Mouse (Mus musculus) embryonic facial prominence, embryonic 15.5 days (tissue): ENCODE measurements around the gene Tmem120b. TPM values are rescaled to one million over a fixed set of nuclear protein-coding genes. Genes with fewer than 3 reads are reported as not detected.
A peak's percentile ranks its signal among the peaks of the same experiment; 100 is the strongest.
"Not testable (repeated sequence)": the region's sequence is repeated elsewhere in the genome, so short reads cannot be mapped to it uniquely, and the experiment has no call there.

Experiments
- ATAC-seq: fragments of 200-750 bp; cut with Nextera tagmentation; 2 replicates; pipeline ENCODE4 v1.8.0; 2017; ENCODE audit warnings: low read depth, moderate TSS enrichment; ENCODE audit not compliant: insufficient number of reproducible peaks, low FRiP score, low TSS enrichment
- H3K27ac ChIP-seq: fragments of 300-500 bp; sonication (generic); replicated peaks from 2 replicates; pipeline ENCODE4 v1.5.1; 2015; ENCODE audit warnings: mild to moderate bottlenecking, inconsistent platforms
- H3K27me3 ChIP-seq: fragments of 300-500 bp; sonication (generic); 2 replicates; pipeline ENCODE4 v1.6.1; 2015; ENCODE audit warnings: inconsistent platforms
- H3K36me3 ChIP-seq: fragments of 300-500 bp; sonication (generic); 2 replicates; pipeline ENCODE4 v1.6.1; 2015; ENCODE audit warnings: mild to moderate bottlenecking, inconsistent platforms
- H3K4me1 ChIP-seq: fragments of 300-500 bp; sonication (generic); 2 replicates; pipeline ENCODE4 v1.6.1; 2015; ENCODE audit warnings: inconsistent platforms
- H3K4me2 ChIP-seq: fragments of 300-500 bp; sonication (generic); replicated peaks from 2 replicates; pipeline ENCODE4 v1.6.1; 2015; ENCODE audit warnings: mild to moderate bottlenecking, inconsistent platforms
- H3K4me3 ChIP-seq: fragments of 300-500 bp; sonication (generic); replicated peaks from 2 replicates; pipeline ENCODE4 v1.5.1; 2015; ENCODE audit warnings: mild to moderate bottlenecking, inconsistent platforms
- H3K9ac ChIP-seq: fragments of 300-500 bp; sonication (generic); 2 replicates; pipeline ENCODE4 v1.6.1; 2015; ENCODE audit warnings: inconsistent platforms
- H3K9me3 ChIP-seq: fragments of 300-500 bp; sonication (generic); replicated peaks from 2 replicates; pipeline ENCODE4 v1.6.1; 2016; ENCODE audit warnings: inconsistent platforms
- WGBS: fragments of 180-500 bp; shearing (Covaris S2); methylation state at CpG from one replicate; pipeline ENCODE4 v1.1.7; 2015; 5-methylcytosine and 5-hydroxymethylcytosine counted together
- polyA plus RNA-seq: library from polyadenylated mRNA; unstranded; fragments of >200 nt; fragmentation: Nextera tagmentation; extraction: Ambion mirVana; gene quantifications from 2 replicates; pipeline ENCODE4 v1.2.1, GENCODE M21; 2015

Gene Tmem120b
- polyA plus RNA-seq, 1 experiment from 2014 or later: 19.4 TPM

- Histone ChIP-seq H3K9ac (no peak overlapping the region), H3K4me2 (no peak overlapping the region), H3K27ac (no peak overlapping the region), H3K4me1 (peaks cover 7% of the 10 kb centered on the region), H3K27me3 (no peaks in the 10 kb centered on the region), H3K36me3 (no peaks in the 10 kb centered on the region), H3K4me3 (no peak overlapping the region), H3K9me3 (no peaks in the 10 kb centered on the region)
- 80% methylated on average over 5 of the region's 5 CpGs for WGBS
- ATAC-seq: no peak
These were observed 16.5 kb upstream of the Tmem120b start for GRCm38 (mm10) chr5:123051736-123052135.

- Histone ChIP-seq H3K36me3 (no peaks in the 10 kb centered on the region), H3K4me2 (peak overlapping the region; percentile 44), H3K4me3 (peak overlapping the region; percentile 48), H3K9me3 (no peaks in the 10 kb centered on the region), H3K9ac (peak overlapping the region; percentile 18; the same call in 1 of the 2 replicates), H3K27ac (peak overlapping the region; percentile 35; the same call in 1 of the 2 replicates), H3K4me1 (peaks cover 13% of the 10 kb centered on the region), H3K27me3 (no peaks in the 10 kb centered on the region)
- WGBS: 8% methylated on average over 48 of the region's 48 CpGs
- ATAC-seq: peak; percentile 95
These were observed 10.6 kb upstream of the Tmem120b start for GRCm38 (mm10) chr5:123057366-123058250.

- H3K4me1 ChIP-seq: peaks cover 13% of the 10 kb centered on the region
- peak overlapping the region; percentile 48 for H3K4me3 ChIP-seq
- H3K36me3 ChIP-seq: no peaks in the 10 kb centered on the region
- H3K27me3 ChIP-seq: no peaks in the 10 kb centered on the region
- 41% methylated on average over 16 of the region's 16 CpGs for WGBS
- H3K9ac ChIP-seq: peak overlapping the region; percentile 18; the same call in 1 of the 2 replicates
- peak overlapping the region; percentile 44 for H3K4me2 ChIP-seq
- peak overlapping the region; percentile 35; the same call in 1 of the 2 replicates for H3K27ac ChIP-seq
- H3K9me3 ChIP-seq: no peaks in the 10 kb centered on the region
- ATAC-seq: no peak
These were observed 9.7 kb upstream of the Tmem120b start for GRCm38 (mm10) chr5:123058251-123059102.

GRCm38 (mm10) chr5:123059757-123060520 lies 8.3 kb upstream of the Tmem120b start:
- Histone ChIP-seq H3K36me3 (no peaks in the 10 kb centered on the region), H3K4me2 (no peak overlapping the region), H3K9me3 (no peaks in the 10 kb centered on the region), H3K4me3 (no peak overlapping the region; the same call in 1 of the 2 replicates), H3K4me1 (peaks cover 13% of the 10 kb centered on the region), H3K27ac (peak overlapping the region; percentile 2; the same call in 1 of the 2 replicates), H3K27me3 (no peaks in the 10 kb centered on the region), H3K9ac (no peak overlapping the region)
- WGBS: 22% methylated on average over 14 of the region's 14 CpGs
- no peak for ATAC-seq

DNA sequence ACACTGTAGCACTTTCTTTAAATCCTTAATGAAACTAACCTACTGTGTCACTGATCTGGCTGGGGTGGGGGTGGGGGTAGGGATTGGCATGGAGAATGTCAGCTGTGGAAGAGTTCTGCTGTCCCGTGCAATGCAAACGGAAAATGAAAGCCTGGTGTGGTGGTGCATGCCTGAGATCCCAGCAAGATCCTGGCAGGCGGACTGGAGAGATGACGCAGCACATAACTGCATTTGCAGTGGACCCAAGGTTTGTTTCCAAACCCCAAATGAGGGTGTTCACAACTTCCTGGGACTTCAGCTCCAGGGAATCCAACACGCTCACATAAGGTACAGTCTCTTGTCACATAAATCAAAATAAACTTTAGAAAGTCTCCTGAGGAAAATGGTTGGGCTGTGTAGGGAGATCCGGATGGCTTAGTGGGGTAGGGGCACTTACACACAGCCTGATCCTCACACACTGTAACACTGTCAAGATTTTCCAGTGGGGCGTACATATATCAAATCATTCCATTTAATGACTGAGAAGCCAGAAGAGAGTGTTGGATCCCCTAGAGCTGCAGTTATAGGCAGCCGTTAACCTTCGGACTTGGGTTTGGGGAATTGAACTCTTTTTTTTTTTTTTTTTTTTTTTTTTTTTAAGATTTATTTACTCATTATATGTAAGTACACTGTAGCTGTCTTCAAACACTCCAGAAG lies 7.4 kb upstream of the Tmem120b start:
- no peaks in the 10 kb centered on the region for H3K36me3 ChIP-seq
- WGBS: 48% methylated on average over 9 of the region's 9 CpGs
- no peak overlapping the region for H3K9ac ChIP-seq
- H3K9me3 ChIP-seq: no peaks in the 10 kb centered on the region
- H3K27ac ChIP-seq: 0 out of 2 replicates have a peak overlapping the region, but pooled peaks have one; percentile 2
- H3K4me1 ChIP-seq: peaks cover 13% of the 10 kb centered on the region
- H3K4me3 ChIP-seq: no peak overlapping the region
- no peaks in the 10 kb centered on the region for H3K27me3 ChIP-seq
- ATAC-seq: no peak
- no peak overlapping the region for H3K4me2 ChIP-seq

- H3K27me3 ChIP-seq, H3K9ac ChIP-seq, H3K9me3 ChIP-seq, H3K27ac ChIP-seq, H3K4me3 ChIP-seq, ATAC-seq, H3K36me3 ChIP-seq, H3K4me2 ChIP-seq: not testable (repeated sequence)
- 81% methylated on average over 6 of the region's 6 CpGs for WGBS
- H3K4me1 ChIP-seq: peaks cover 13% of the 10 kb centered on the region
These were observed 6.8 kb upstream of the Tmem120b start for GRCm38 (mm10) chr5:123061402-123061749.

- Histone ChIP-seq H3K36me3 (no peaks in the 10 kb centered on the region), H3K4me1 (peaks cover 11% of the 10 kb centered on the region), H3K27me3 (no peaks in the 10 kb centered on the region), H3K27ac (no peak overlapping the region), H3K9ac (no peak overlapping the region), H3K4me3 (no peak overlapping the region), H3K4me2 (no peak overlapping the region), H3K9me3 (no peaks in the 10 kb centered on the region)
- WGBS: 79% methylated on average over 3 of the region's 3 CpGs
- ATAC-seq: no peak
These were observed 5.1 kb upstream of the Tmem120b start for GRCm38 (mm10) chr5:123063141-123063540.

GRCm38 (mm10) chr5:123064207-123064606 lies 4.0 kb upstream of the Tmem120b start:
- Histone ChIP-seq H3K4me3 (no peak overlapping the region), H3K36me3 (no peaks in the 10 kb centered on the region), H3K4me1 (peaks cover 4% of the 10 kb centered on the region), H3K9me3 (no peaks in the 10 kb centered on the region), H3K27me3 (no peaks in the 10 kb centered on the region), H3K27ac (no peak overlapping the region), H3K4me2 (no peak overlapping the region), H3K9ac (no peak overlapping the region)
- WGBS: 22% methylated on average over 6 of the region's 6 CpGs
- no peak for ATAC-seq

GRCm38 (mm10) chr5:123067395-123067995 lies 720 bp upstream of the Tmem120b start:
- no peak overlapping the region for H3K9ac ChIP-seq

DNA sequence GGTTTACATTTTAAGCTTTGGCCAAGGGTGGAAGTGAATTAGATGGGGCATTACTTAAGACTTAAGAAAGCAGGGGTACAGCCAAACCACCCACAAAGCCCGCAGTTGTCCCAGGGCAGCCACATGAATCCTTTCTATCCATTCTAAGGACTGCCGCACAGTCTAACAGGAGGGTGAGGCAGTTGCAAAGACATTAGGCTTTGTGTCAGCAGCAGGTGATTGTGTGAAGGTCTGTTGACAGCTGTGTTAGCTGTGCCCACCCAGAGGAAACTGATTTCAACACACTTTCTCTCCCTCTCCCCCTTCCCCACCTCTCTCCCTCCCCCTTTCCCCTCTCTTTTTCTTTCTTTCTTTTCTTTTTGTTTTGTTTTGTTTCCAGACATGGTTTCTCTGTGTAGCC lies 499 bp downstream of the Tmem120b start:
- Histone ChIP-seq H3K27ac (no peak overlapping the region), H3K4me2 (no peak overlapping the region), H3K27me3 (no peaks in the 10 kb centered on the region), H3K4me1 (no peaks in the 10 kb centered on the region), H3K9me3 (no peaks in the 10 kb centered on the region), H3K36me3 (no peaks in the 10 kb centered on the region), H3K9ac (no peak overlapping the region), H3K4me3 (no peak overlapping the region)
- 89% methylated on average over 2 of the region's 2 CpGs for WGBS
- no peak for ATAC-seq

More at GRCm38 (mm10) chr5:123067395-123067995, 720 bp upstream of the Tmem120b start:
- 18% methylated on average over 6 of the region's 6 CpGs for WGBS
- Histone ChIP-seq H3K4me3 (no peak overlapping the region), H3K9me3 (no peaks in the 10 kb centered on the region), H3K36me3 (no peaks in the 10 kb centered on the region), H3K4me1 (no peaks in the 10 kb centered on the region), H3K27ac (no peak overlapping the region), H3K4me2 (no peak overlapping the region), H3K27me3 (no peaks in the 10 kb centered on the region)
- peak; percentile 61 for ATAC-seq
